17 mouse cellular contexts compared by ENCODE assay signal in the genomic region with DNA sequence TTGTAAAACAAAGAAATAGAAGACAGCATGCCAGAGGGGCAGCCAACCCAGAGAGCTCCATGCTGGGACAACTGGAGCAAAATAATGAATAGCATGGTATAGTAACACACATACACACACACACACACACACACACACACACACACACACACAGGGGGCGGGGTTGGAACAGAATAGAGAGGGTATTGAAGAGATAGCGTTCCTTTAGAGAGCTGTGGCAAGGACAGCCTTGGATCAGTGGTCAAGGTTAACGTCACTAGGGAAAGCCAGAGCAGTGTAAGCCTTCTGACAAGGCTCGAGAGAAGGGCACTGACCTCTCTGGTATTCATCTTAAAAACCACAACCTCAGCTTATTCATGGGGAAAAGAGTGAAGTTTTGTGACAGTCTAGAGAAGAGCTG.
DNase-seq lines count a peak whose midpoint lies in the region; ATAC-seq lines count a peak whose summit lies in the region.
"Had no signal": no experiment of that assay in that cellular context is flagged by ENCODE, and none has a peak within 500 bp of the region (broad histone marks: within the 10 kb centered on the region; RNA-seq: fewer than 3 reads in every experiment).

No protein-coding gene starts in this region.

- DNase-seq in ovary, adult 18-20 months (ENCODE audit: low spot score), result peak; percentile 55
- no peak for DNase-seq in ovary, postnatal 14 days (ENCODE audit: low spot score)
- peak; percentile 75 for DNase-seq in adrenal gland, adult 2 months
- DNase-seq in adrenal gland, postnatal 25 days, result peak; percentile 42
- DNase-seq: cerebellum, adult 11-12 months; cerebellum, adult 9-10 months; cerebellum, postnatal 25 days; gastrocnemius, postnatal 14 days had no signal

- H3K36me3 ChIP-seq in hindbrain, embryonic 13.5 days, result no peaks in the 10 kb centered on the region
- H3K36me3 ChIP-seq: embryonic facial prominence, embryonic 12.5 days; forebrain, embryonic 12.5 days; heart, embryonic 13.5 days; intestine, embryonic 15.5 days had no signal

- no peak for ATAC-seq in hindbrain, embryonic 13.5 days (ENCODE audit: low FRiP score)
- no peak for ATAC-seq in erythroid progenitor cell, adult 5-6 weeks (replicated peaks; ENCODE audit: low FRiP score, poor library complexity, severe bottlenecking)
- ATAC-seq: forebrain, embryonic 16.5 days; intestine, embryonic 15.5 days had no signal

- no peak overlapping the region for H3K9ac ChIP-seq in hindbrain, embryonic 13.5 days
- H3K9ac ChIP-seq: embryonic facial prominence, embryonic 12.5 days; forebrain, embryonic 12.5 days; heart, embryonic 13.5 days; hindbrain, embryonic 14.5 days; intestine, embryonic 15.5 days had no signal

- peaks cover 10% of the 10 kb centered on the region; the same call in 1 of the 2 replicates for H3K27me3 ChIP-seq in hindbrain, embryonic 13.5 days
- H3K27me3 ChIP-seq: CH12.LX; embryonic facial prominence, embryonic 12.5 days; intestine, embryonic 15.5 days had no signal

- no peak overlapping the region for H3K27ac ChIP-seq in hindbrain, embryonic 13.5 days
- H3K27ac ChIP-seq: embryonic facial prominence, embryonic 12.5 days; forebrain, embryonic 12.5 days; heart, embryonic 13.5 days; hindbrain, embryonic 14.5 days; intestine, embryonic 15.5 days had no signal

- 52% methylated on average over 4 of the region's 4 CpGs for WGBS in hindbrain, embryonic 13.5 days

- no peaks in the 10 kb centered on the region for H3K9me3 ChIP-seq in hindbrain, embryonic 13.5 days
- H3K9me3 ChIP-seq: embryonic facial prominence, embryonic 12.5 days; forebrain, embryonic 12.5 days; heart, embryonic 13.5 days; intestine, embryonic 15.5 days had no signal

- H3K4me1 ChIP-seq in hindbrain, embryonic 13.5 days (replicated peaks), result peaks cover 16% of the 10 kb centered on the region; the same call in 1 of the 2 replicates
- H3K4me1 ChIP-seq: heart, embryonic 13.5 days had no signal

- H3K4me3 ChIP-seq in hindbrain, embryonic 13.5 days, result no peak overlapping the region
- H3K4me3 ChIP-seq: embryonic facial prominence, embryonic 12.5 days; forebrain, embryonic 12.5 days; heart, embryonic 13.5 days; intestine, embryonic 15.5 days had no signal

- no peak overlapping the region for H3K4me2 ChIP-seq in hindbrain, embryonic 13.5 days
- H3K4me2 ChIP-seq: embryonic facial prominence, embryonic 12.5 days; forebrain, embryonic 12.5 days; heart, embryonic 13.5 days; hindbrain, embryonic 14.5 days; intestine, embryonic 15.5 days had no signal
